Mouse (Mus musculus) bone marrow macrophage, adult 2 months (primary cell): ENCODE data around the gene Pjvk. TPM values are rescaled to one million over a fixed set of nuclear protein-coding genes. Genes with fewer than 3 reads are reported as not detected.

Source experiments
- H3K27ac ChIP-seq: 2 replicates; pipeline ENCODE4 v1.5.1; 2012; ENCODE audit warnings: low read depth, low read length; ENCODE audit not compliant: insufficient read depth
- H3K4me1 ChIP-seq: 2 replicates; pipeline ENCODE4 v1.6.1; 2012; ENCODE audit warnings: low read length; ENCODE audit not compliant: control insufficient read depth, insufficient read depth
- H3K4me3 ChIP-seq: 2 replicates; pipeline ENCODE4 v1.5.1; 2012; ENCODE audit warnings: mild to moderate bottlenecking, low read length, moderate library complexity; ENCODE audit not compliant: insufficient read depth
- CTCF ChIP-seq: IDR thresholded peaks from 2 replicates; pipeline ENCODE4 v1.5.1; 2012; ENCODE audit warnings: low read depth, mild to moderate bottlenecking, low read length, moderate library complexity
- POLR2A ChIP-seq: IDR thresholded peaks from 2 replicates; pipeline ENCODE4 v1.6.1; 2012; ENCODE audit warnings: mild to moderate bottlenecking, low read depth, low read length, borderline replicate concordance
- polyA plus RNA-seq: library from polyadenylated mRNA; stranded (reverse); fragments of >200 nt; gene quantifications from 2 replicates; pipeline ENCODE4 v1.2.4, GENCODE M21; 2012; ENCODE audit not compliant: missing spikeins, insufficient read depth, insufficient read length

The Pjvk gene
- polyA plus RNA-seq, 1 experiment: 0.84 TPM

DNA sequence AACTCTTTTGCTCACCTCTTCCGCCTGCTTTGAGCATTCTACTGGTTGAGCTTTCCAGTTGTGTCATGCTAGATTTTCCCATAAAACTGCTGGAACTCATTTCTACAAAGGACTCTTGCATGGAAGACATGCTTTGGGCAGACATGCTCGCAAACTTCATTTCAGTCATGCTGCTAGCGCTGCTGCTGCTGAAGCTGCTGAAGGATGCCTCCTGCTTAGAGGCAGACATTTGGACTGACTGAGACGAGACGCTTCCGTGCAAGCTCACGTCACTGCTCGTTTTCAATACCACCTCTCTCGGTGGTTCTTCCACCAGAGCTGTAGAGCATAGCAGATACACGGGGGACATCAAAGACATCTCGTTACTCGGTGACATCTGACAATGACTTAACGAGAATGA is 57.4 kb downstream of the Pjvk start:
- TF ChIP-seq POLR2A: no peak
- no peak for TF ChIP-seq CTCF
- Histone ChIP-seq H3K27ac (no peak overlapping the region), H3K4me1 (no peaks in the 10 kb centered on the region), H3K4me3 (no peak overlapping the region)

Other genes with a start within 250 kb of the Pjvk start
- not detected in 2 replicates for gene Osbpl6, start 242.0 kb upstream of the Pjvk start, polyA plus RNA-seq
- 41.1 and 49.4 TPM in 2 replicates for gene Prkra, start 461 bp upstream of the Pjvk start, polyA plus RNA-seq
- 8.0 and 10.2 TPM in 2 replicates for gene Fkbp7, start 24.6 kb downstream of the Pjvk start, polyA plus RNA-seq
- 21.5 and 24.1 TPM in 2 replicates for gene Plekha3, start 26.8 kb downstream of the Pjvk start, polyA plus RNA-seq